Mouse (Mus musculus) bone marrow macrophage, adult 2 months (primary cell): ENCODE measurements around the gene Cfap43. TPM values are rescaled to one million over a fixed set of nuclear protein-coding genes. Genes with fewer than 3 reads are reported as not detected.

Source experiments
- H3K27ac ChIP-seq: 2 replicates; pipeline ENCODE4 v1.5.1; 2012; ENCODE audit warnings: low read depth, low read length; ENCODE audit not compliant: insufficient read depth
- H3K4me1 ChIP-seq: 2 replicates; pipeline ENCODE4 v1.6.1; 2012; ENCODE audit warnings: low read length; ENCODE audit not compliant: control insufficient read depth, insufficient read depth
- H3K4me3 ChIP-seq: 2 replicates; pipeline ENCODE4 v1.5.1; 2012; ENCODE audit warnings: mild to moderate bottlenecking, low read length, moderate library complexity; ENCODE audit not compliant: insufficient read depth
- CTCF ChIP-seq: IDR thresholded peaks from 2 replicates; pipeline ENCODE4 v1.5.1; 2012; ENCODE audit warnings: low read depth, mild to moderate bottlenecking, low read length, moderate library complexity
- POLR2A ChIP-seq: IDR thresholded peaks from 2 replicates; pipeline ENCODE4 v1.6.1; 2012; ENCODE audit warnings: mild to moderate bottlenecking, low read depth, low read length, borderline replicate concordance
- polyA plus RNA-seq: library from polyadenylated mRNA; stranded (reverse); fragments of >200 nt; gene quantifications from 2 replicates; pipeline ENCODE4 v1.2.4, GENCODE M21; 2012; ENCODE audit not compliant: missing spikeins, insufficient read depth, insufficient read length

Cfap43 gene
- polyA plus RNA-seq, 1 experiment, result not detected

DNA sequence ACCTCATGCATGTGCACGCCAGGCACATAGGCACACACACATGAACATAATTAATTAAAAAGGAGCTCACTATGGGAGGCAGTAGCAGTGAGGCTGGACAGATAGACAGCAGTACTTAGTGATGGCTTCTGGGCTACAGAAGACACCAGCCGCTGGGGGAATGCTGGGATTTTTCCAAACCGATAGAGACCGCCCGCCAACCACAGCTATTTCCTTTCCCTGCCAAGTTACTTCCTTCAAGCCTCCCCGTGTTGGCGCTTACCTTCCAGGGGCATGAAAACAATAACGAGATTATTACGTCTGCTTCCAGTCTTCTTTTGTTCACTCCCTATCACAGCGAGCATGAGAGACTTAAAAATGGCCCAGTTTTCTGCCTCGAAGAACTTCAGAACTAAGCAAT is 222.0 kb downstream of the Cfap43 start:
- no peak overlapping the region for H3K27ac ChIP-seq
- no peak overlapping the region for H3K4me3 ChIP-seq
- H3K4me1 ChIP-seq, result peaks cover 3% of the 10 kb centered on the region; the same call in 1 of the 2 replicates
- TF ChIP-seq CTCF, result no peak
- no peak for TF ChIP-seq POLR2A

- TF ChIP-seq CTCF, result no peak
- TF ChIP-seq POLR2A, result no peak
- H3K4me3 ChIP-seq, result no peak overlapping the region
- H3K27ac ChIP-seq, result no peak overlapping the region
- peaks cover 3% of the 10 kb centered on the region; the same call in 1 of the 2 replicates for H3K4me1 ChIP-seq
Observed at GRCm38 (mm10) chr19:47696411-47696810, 222.7 kb downstream of the Cfap43 start.

DNA sequence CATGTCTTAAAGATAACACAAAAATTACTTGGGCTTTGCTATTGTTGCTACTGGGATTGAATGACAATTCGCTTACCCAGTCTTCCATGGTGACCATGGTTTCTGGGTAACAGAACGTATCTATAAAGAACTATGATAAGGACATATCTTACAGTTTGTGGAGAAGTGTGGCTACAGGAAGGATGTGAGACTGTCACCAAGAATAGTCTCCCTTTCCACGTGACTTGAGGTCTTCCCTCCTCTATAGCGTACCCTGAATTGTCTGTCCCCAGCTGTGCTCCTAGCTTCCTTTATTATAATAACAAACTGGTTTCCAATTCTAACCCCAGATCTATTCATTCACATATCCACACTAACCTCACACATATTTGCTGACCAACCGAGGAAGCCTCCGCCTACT is 223.4 kb downstream of the Cfap43 start:
- Histone ChIP-seq H3K4me1 (peaks cover 3% of the 10 kb centered on the region; the same call in 1 of the 2 replicates), H3K27ac (no peak overlapping the region), H3K4me3 (no peak overlapping the region)
- no peak for TF ChIP-seq CTCF
- no peak for TF ChIP-seq POLR2A

GRCm38 (mm10) chr19:47691994-47692393 is 227.1 kb downstream of the Cfap43 start, which contains the start of gene Col17a1:
Gene Col17a1 (minus strand): TSS chr19:47692094.
- H3K4me3 ChIP-seq, result no peak within 1 kb of the TSS
- TF ChIP-seq POLR2A, result no peak
- no peak for TF ChIP-seq CTCF
- H3K27ac ChIP-seq, result no peak within 1 kb of the TSS
- no peaks in the 10 kb centered on the region for H3K4me1 ChIP-seq

DNA sequence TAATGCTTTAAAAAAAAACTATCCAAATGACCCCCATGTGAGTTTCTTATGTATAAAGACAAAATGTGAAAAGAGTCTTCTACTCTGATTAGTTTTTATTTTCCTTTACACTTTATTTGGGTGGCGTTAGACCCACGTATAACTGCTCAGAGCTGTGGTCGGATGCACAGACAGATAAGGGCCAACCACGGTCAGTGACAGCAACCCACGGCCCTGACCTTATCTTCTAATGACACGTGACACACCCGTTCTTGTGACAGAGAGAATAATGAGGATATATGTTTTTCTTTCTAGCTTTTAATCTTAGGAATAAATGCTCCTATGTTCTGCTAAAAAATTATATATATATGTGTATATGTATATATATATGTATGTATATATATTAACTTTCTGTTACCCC is 229.5 kb downstream of the Cfap43 start:
- no peak overlapping the region for H3K27ac ChIP-seq
- TF ChIP-seq POLR2A, result no peak
- TF ChIP-seq CTCF, result no peak
- no peaks in the 10 kb centered on the region for H3K4me1 ChIP-seq
- no peak overlapping the region for H3K4me3 ChIP-seq

Other genes with a start within 250 kb of the Cfap43 start
- gene Col17a1, start 227.2 kb downstream of the Cfap43 start, polyA plus RNA-seq, result not detected in 2 replicates
- 105 and 108 TPM in 2 replicates for gene Sfr1, start 187.6 kb downstream of the Cfap43 start, polyA plus RNA-seq
- gene Gsto1, start 64.3 kb downstream of the Cfap43 start, polyA plus RNA-seq, result 137 and 156 TPM in 2 replicates
- 0.71 and 0.97 TPM in 2 replicates for gene Gsto2, start 53.8 kb downstream of the Cfap43 start, polyA plus RNA-seq
- 7.9 and 8.3 TPM in 2 replicates for gene Itprip, start within 50 bp of the Cfap43 start, polyA plus RNA-seq
- not detected in 2 replicates for gene Cfap58, start 18.4 kb upstream of the Cfap43 start, polyA plus RNA-seq